9 mouse cellular contexts compared by ENCODE assay signal in genomic region chr11:88582781-88583180, GRCm38 (mm10).
DNase-seq lines count a peak whose midpoint lies in the region; ATAC-seq and TF ChIP-seq lines count a peak whose summit lies in the region.
"Had no signal": no experiment of that assay in that cellular context is flagged by ENCODE, and none has a peak within 500 bp of the region (broad histone marks: within the 10 kb centered on the region; RNA-seq: fewer than 3 reads in every experiment).

No protein-coding gene starts in this region.

- peaks cover 71% of the 10 kb centered on the region for H3K4me1 ChIP-seq in kidney, embryonic 16.5 days (ENCODE audit: insufficient read depth, low read length)
- peaks cover 70% of the 10 kb centered on the region for H3K4me1 ChIP-seq in embryonic facial prominence, embryonic 12.5 days
- H3K4me1 ChIP-seq in hindbrain, embryonic 16.5 days (ENCODE audit: control insufficient read depth, insufficient read depth, low read depth, low read length), result peaks cover 58% of the 10 kb centered on the region
- peaks cover 37% of the 10 kb centered on the region for H3K4me1 ChIP-seq in midbrain, postnatal 0 days (ENCODE audit: insufficient read depth, low read length)

- ATAC-seq in kidney, embryonic 16.5 days (ENCODE audit: low FRiP score, low TSS enrichment), result no peak
- ATAC-seq in embryonic facial prominence, embryonic 12.5 days (ENCODE audit: insufficient number of reproducible peaks, insufficient read depth, low FRiP score, low TSS enrichment), result no peak
- no peak for ATAC-seq in hindbrain, embryonic 16.5 days
- ATAC-seq in midbrain, postnatal 0 days (ENCODE audit: low FRiP score), result no peak
- ATAC-seq: Patski had no signal

- H3K4me2 ChIP-seq in kidney, embryonic 16.5 days (replicated peaks; ENCODE audit: low read depth, low read length), result peak overlapping the region; percentile 34
- peak overlapping the region; percentile 33 for H3K4me2 ChIP-seq in embryonic facial prominence, embryonic 12.5 days (replicated peaks)
- peak overlapping the region; percentile 42; the same call in 1 of the 2 replicates for H3K4me2 ChIP-seq in hindbrain, embryonic 16.5 days (ENCODE audit: low read length)
- H3K4me2 ChIP-seq in midbrain, postnatal 0 days (ENCODE audit: low read depth, low read length, poor library complexity, severe bottlenecking), result 0 out of 2 replicates have a peak overlapping the region, but pooled peaks have one; percentile 18

- no peak for DNase-seq in kidney, adult 11 months
- DNase-seq in midbrain, postnatal 0 days (ENCODE audit: low spot score), result no peak
- DNase-seq in yolk sac, embryonic 10.5 days (ENCODE audit: low spot score), result no peak
- no peak for DNase-seq in cerebellum, adult 8-10 months
- no peak for DNase-seq in spleen, adult 18-20 months

- no peaks in the 10 kb centered on the region; the same call in 1 of the 2 replicates for H3K36me3 ChIP-seq in kidney, embryonic 16.5 days (ENCODE audit: insufficient read depth, low read length)
- H3K36me3 ChIP-seq in embryonic facial prominence, embryonic 12.5 days, result 0 out of 2 replicates have a peak, but pooled peaks cover 4% of the 10 kb centered on the region
- H3K36me3 ChIP-seq in hindbrain, embryonic 16.5 days (ENCODE audit: control insufficient read depth, insufficient read depth, low read length), result no peaks in the 10 kb centered on the region
- no peaks in the 10 kb centered on the region for H3K36me3 ChIP-seq in midbrain, postnatal 0 days (ENCODE audit: insufficient read depth, low read length)

- no peaks in the 10 kb centered on the region for H3K9me3 ChIP-seq in kidney, embryonic 16.5 days (ENCODE audit: low read length)
- H3K9me3 ChIP-seq in embryonic facial prominence, embryonic 12.5 days, result no peaks in the 10 kb centered on the region
- no peaks in the 10 kb centered on the region for H3K9me3 ChIP-seq in hindbrain, embryonic 16.5 days (ENCODE audit: control insufficient read depth, low read length)
- no peaks in the 10 kb centered on the region for H3K9me3 ChIP-seq in midbrain, postnatal 0 days (ENCODE audit: low read length)

- peak overlapping the region; percentile 61 for H3K9ac ChIP-seq in kidney, embryonic 16.5 days (replicated peaks; ENCODE audit: low read length)
- H3K9ac ChIP-seq in embryonic facial prominence, embryonic 12.5 days, result no peak overlapping the region
- H3K9ac ChIP-seq in hindbrain, embryonic 16.5 days (ENCODE audit: low read depth, low read length), result peak overlapping the region; percentile 42; the same call in 1 of the 2 replicates
- H3K9ac ChIP-seq in midbrain, postnatal 0 days (replicated peaks; ENCODE audit: low read length, poor library complexity, severe bottlenecking), result no peak overlapping the region

- H3K4me3 ChIP-seq in kidney, embryonic 16.5 days (ENCODE audit: low read length), result no peak overlapping the region
- no peak overlapping the region for H3K4me3 ChIP-seq in embryonic facial prominence, embryonic 12.5 days
- no peak overlapping the region for H3K4me3 ChIP-seq in hindbrain, embryonic 16.5 days (ENCODE audit: low read length)
- H3K4me3 ChIP-seq in midbrain, postnatal 0 days (ENCODE audit: low read depth, low read length), result no peak overlapping the region

- TF ChIP-seq CTCF in midbrain, postnatal 0 days (IDR thresholded peaks at IDR 0.05), result no peak

- peak overlapping the region; percentile 91 for H3K27ac ChIP-seq in kidney, embryonic 16.5 days (ENCODE audit: low read length)
- peak overlapping the region; percentile 86 for H3K27ac ChIP-seq in embryonic facial prominence, embryonic 12.5 days
- peak overlapping the region; percentile 83 for H3K27ac ChIP-seq in hindbrain, embryonic 16.5 days (ENCODE audit: low read depth, low read length)
- H3K27ac ChIP-seq in midbrain, postnatal 0 days (ENCODE audit: low read depth, low read length), result peak overlapping the region; percentile 76

- 5% methylated on average over 7 of the region's 7 CpGs for WGBS in kidney, embryonic 16.5 days
- 2% methylated on average over 7 of the region's 7 CpGs for WGBS in embryonic facial prominence, embryonic 12.5 days
- 5% methylated on average over 7 of the region's 7 CpGs for WGBS in hindbrain, embryonic 16.5 days
- 7% methylated on average over 7 of the region's 7 CpGs for WGBS in midbrain, postnatal 0 days

- no peaks in the 10 kb centered on the region for H3K27me3 ChIP-seq in kidney, embryonic 16.5 days (ENCODE audit: insufficient read depth, low read length)
- no peaks in the 10 kb centered on the region for H3K27me3 ChIP-seq in embryonic facial prominence, embryonic 12.5 days
- H3K27me3 ChIP-seq in hindbrain, embryonic 16.5 days (replicated peaks; ENCODE audit: control insufficient read depth, insufficient read depth, low read length), result no peaks in the 10 kb centered on the region
- H3K27me3 ChIP-seq in midbrain, postnatal 0 days (ENCODE audit: insufficient read depth, low read length), result no peaks in the 10 kb centered on the region
- H3K27me3 ChIP-seq: Patski had no signal

Comparison
In these comparisons a context has a peak if more than half of its experiments do, and no peak if none do; other contexts are left out.
1. H3K9ac ChIP-seq: peak in kidney, embryonic 16.5 days (single experiment) and hindbrain, embryonic 16.5 days (single experiment); none in embryonic facial prominence, embryonic 12.5 days (single experiment) and midbrain, postnatal 0 days (single experiment).
2. Peak in every context shown above with its lines, with median percentiles within 50 percentile points of each other: H3K27ac ChIP-seq and H3K4me2 ChIP-seq.